Mouse (Mus musculus) heart, adult 8-10 months (tissue): ENCODE measurements around the gene Fmo3. TPM values are rescaled to one million over a fixed set of nuclear protein-coding genes. Genes with fewer than 3 reads are reported as not detected.

Source experiments
- DNase-seq: peaks from one replicate; pipeline ENCODE4 v3.0.0; 2022; ENCODE audit warnings: low spot score
- total RNA-seq, 4 experiments: library from RNA; stranded (reverse); gene quantifications; 2 replicates each; pipeline ENCODE4 v1.2.4; 2022

The Fmo3 gene
- total RNA-seq, 4 experiments from 2014 or later: 0.16 to 0.34 (median 0.22) TPM; not detected in 1

DNA sequence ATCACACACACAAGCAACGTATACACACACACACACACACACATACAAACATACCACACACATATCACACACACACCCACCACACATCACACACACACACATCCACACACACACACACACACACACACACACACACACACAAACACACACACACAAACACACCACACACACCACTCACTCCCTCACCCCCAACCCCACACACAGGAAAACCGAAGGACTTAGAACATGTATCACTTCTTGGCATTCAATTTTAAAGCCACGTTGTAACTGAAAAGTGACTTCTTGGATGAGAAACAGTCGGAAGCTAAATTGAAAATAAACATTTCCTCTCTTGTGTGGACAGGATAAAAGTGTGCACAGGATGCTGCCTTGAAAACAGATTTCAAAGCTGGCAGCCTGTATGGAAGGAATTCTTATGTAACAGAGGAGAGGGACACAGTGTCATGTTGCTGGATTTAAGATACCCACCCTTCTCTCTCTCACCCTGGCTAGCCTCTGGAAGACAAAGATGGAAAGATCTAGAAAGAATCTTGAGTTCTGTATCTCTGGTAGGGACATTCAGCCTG lies 52.9 kb downstream of the Fmo3 start:
- DNase-seq: peak; percentile 68

DNA sequence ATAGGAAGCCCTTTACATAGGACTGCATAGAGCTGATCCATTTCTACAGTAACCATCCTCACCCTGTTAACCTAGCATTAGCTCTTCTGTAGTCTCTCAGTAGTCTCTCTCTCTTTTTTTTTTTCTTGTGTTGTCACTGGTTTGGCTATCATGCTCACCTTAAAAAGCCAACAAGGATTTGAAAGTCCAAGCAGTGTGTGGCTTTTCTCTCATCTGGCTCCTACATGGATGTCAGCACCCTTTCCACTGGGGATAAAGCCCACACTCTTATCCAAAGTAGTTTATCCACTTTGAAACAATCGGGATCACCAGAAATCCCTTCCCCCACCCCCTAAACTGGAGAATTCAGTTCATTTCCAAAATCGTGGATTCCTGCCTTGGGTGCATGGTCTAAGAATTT lies 53.7 kb downstream of the Fmo3 start:
- no peak for DNase-seq

DNA sequence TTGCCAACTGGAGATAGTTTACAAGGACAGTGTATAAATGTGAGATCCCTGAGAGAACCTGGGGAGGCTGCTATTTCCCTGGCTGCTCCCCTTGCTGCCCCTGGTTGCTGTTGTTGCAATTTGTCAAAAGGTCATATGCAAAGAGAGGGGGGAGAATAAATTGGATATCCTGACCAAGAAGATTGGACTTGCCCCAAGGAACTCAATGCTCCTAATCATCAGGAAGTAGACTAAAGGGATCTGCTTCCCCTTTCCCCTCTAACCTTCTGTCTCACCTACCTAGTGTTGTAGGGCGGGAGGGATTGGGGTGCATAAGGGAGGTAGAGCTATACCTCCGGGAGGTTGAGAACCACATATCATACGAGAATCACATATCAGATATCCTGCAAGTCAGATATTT lies 55.2 kb downstream of the Fmo3 start:
- DNase-seq: no peak

DNA sequence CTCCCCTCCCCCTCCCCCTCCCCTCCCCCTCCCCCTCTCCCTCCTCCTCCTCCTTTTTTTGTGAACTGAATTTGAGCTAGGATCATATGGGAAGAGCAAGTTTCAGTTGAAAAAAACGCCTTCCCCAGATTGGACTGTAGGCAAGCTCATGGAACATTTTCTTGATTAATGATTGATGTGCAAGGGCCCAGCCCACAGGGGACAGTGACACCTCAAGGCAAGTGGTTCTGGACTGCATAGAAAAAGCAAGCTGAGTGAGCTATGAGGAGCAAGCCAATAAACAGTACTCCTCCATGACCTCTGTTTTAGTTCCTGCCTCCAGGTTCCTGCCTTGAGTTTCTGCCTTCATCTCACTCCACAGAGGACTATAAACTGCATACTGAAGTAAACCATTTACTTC lies 59.2 kb downstream of the Fmo3 start:
- no peak for DNase-seq

DNA sequence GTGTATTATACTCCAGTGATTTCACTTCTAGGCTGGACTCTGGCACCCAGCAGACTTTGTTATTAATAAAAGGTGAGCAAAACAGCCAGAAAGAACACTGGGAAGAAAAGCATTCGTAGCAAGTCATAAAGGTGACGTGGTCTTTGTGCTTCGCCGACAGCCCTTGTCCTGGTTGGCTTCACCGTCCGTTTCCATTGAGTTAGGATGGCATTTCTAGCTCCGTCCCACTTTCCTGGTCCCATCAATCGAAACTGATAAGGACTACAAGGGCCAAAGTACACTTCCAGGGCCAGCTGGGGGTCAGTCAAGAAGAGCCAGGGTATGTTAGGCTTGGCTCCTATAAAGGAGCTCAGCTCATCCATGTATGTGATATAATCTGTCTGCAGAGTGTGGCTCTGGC lies 67.7 kb downstream of the Fmo3 start:
- no peak for DNase-seq

DNA sequence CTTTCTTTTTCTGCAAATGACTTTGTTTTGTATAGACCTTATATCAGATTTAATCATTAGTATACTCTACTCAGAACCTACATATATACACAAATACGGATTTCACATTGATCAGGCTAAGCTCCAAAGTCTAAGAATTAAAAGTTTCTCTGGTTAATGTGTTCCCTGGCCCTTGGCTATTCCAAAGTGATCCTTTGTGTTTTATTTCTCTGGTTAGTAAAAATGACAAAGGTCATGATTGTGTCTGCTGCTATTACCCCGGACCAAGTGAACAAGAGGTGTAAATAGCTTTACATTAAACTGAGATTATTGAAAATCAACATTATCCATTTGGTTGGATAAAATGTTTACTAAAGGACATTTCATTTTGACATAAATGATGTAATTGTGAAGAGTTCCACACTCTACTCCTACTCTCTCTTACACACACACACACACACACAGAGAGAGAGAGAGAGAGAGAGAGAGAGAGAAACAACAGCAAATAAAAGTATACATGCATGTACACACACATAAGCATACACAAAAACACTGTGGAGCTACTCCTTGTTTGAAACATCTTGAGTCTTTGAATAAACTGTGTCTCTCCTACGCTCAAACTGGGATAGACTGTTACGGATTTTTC lies 69.3 kb downstream of the Fmo3 start:
- DNase-seq: no peak

DNA sequence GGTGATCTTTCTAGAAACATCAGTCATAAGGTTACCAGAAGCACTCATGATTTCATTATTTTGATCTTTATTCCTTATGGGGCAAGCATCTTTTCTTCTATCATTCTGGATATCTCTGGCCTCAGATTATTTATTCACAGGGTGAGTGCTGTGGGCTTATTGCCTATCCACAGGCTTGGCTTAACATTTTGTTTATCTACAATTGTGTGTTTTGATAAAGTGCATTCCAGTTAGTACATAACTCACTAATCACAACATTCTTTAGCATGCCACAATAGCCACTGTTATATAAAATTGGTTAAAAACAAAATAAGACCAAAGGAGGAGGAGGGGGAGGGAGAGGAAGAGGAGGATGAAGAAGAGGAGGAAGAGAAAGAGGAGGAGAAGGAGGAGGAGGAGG lies 72.2 kb downstream of the Fmo3 start:
- no peak for DNase-seq

Other genes with a start within 250 kb of the Fmo3 start
- 10 to 100 TPM; 68.5 to 76.0 (median 71.9) TPM for gene Prrc2c, start 244.0 kb downstream of the Fmo3 start, total RNA-seq
- not detected for gene Fmo4, start 170.6 kb downstream of the Fmo3 start, total RNA-seq
- 10 to 100 TPM; 31.3 to 36.7 (median 35.1) TPM for gene Fmo1, start 117.9 kb downstream of the Fmo3 start, total RNA-seq
- gene Fmo2, start 85.8 kb downstream of the Fmo3 start, total RNA-seq: 10 to 100 TPM; 39.6 to 65.4 (median 54.4) TPM
- not detected for gene Fmo6, start 47.0 kb downstream of the Fmo3 start, total RNA-seq
- not detected for gene Mroh9, start 101.1 kb upstream of the Fmo3 start, total RNA-seq